In the genomic region with DNA sequence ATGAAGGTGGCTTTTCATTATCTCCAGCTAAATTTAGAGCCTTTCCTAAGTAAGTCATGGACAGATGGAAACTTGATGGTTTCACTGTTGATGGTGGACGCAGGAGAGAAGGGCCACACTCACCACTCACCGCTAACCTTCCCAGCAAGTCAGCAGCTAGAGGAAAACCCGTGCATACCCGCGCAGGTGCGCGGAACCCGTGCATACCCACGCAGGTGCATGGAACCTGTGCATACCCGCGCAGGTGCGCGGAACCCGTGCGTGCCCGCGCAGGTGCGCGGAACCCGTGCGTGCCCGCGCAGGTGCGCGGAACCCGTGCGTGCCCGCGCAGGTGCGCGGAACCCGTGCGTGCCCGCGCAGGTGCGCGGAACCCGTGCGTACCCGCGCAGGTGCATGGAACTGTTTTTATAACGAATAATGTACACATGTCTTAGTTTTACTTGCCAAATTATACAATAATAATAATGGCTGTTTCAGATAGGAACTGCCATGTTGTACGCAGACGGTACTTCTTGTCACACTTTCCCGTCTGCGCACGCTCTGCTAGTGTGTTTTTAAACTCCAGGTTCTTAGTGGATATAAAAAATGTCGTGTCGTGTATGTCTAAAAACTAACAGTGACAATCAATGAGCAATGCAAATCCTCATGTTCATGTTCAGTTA, we compare ENCODE assay signal across 7 mouse cellular contexts.
DNase-seq lines count a peak whose midpoint lies in the region; ATAC-seq and TF ChIP-seq lines count a peak whose summit lies in the region.

No protein-coding gene starts in this region.

- no peaks in the 10 kb centered on the region for H3K9me3 ChIP-seq in hindbrain, postnatal 0 days (ENCODE audit: low read length)

- TF ChIP-seq POLR2A in spleen, adult 2 months (IDR thresholded peaks at IDR 0.05; ENCODE audit: low read depth, low read length), result no peak

- no peak for DNase-seq in spleen, adult 2 months (ENCODE audit: low read depth in 1 of 2, low spot score in 2 of 2)
- no peak for DNase-seq in spleen, postnatal 10 days (ENCODE audit: low spot score in 2 of 2)
- DNase-seq in cerebellum, postnatal 10 days, result peak; percentile 46 to 51
- peak; percentile 56 for DNase-seq in hindbrain, postnatal 0 days (ENCODE audit: low spot score)
- no peak for DNase-seq in embryo, embryonic 10.5 days (ENCODE audit: low spot score)
- DNase-seq in right cerebral cortex, postnatal 36 days (ENCODE audit: low spot score in 2 of 2), result no peak

- H3K4me3 ChIP-seq in spleen, adult 2 months (ENCODE audit: extremely low read depth, insufficient read depth, insufficient read length), result peak overlapping the region; percentile 55
- peak overlapping the region; percentile 45 for H3K4me3 ChIP-seq in hindbrain, postnatal 0 days (ENCODE audit: low read length)

- no peak overlapping the region for H3K27ac ChIP-seq in spleen, adult 2 months (ENCODE audit: insufficient read depth, low read length)
- H3K27ac ChIP-seq in hindbrain, postnatal 0 days, result peak overlapping the region; percentile 76

- H3K4me1 ChIP-seq in spleen, adult 2 months (ENCODE audit: control insufficient read depth, insufficient read depth, insufficient read length), result peaks cover 2% of the 10 kb centered on the region; the same call in 1 of the 2 replicates
- no peaks in the 10 kb centered on the region for H3K4me1 ChIP-seq in hindbrain, postnatal 0 days (ENCODE audit: insufficient read depth, low read length)

- ATAC-seq in hindbrain, postnatal 0 days, result peak; percentile 22; the same call in 1 of the 2 replicates
- ATAC-seq in megakaryocyte, adult 5-6 weeks (ENCODE audit: poor library complexity, severe bottlenecking), result peak; percentile 12; the same call in 1 of the 2 replicates

- 1% methylated on average over 49 of the region's 49 CpGs for WGBS in spleen, adult 2 months
- WGBS in hindbrain, postnatal 0 days, result 1% methylated on average over 49 of the region's 49 CpGs

- TF ChIP-seq CTCF in spleen, adult 2 months (IDR thresholded peaks at IDR 0.05; ENCODE audit: extremely low read depth, insufficient read depth, insufficient read length, insufficient replicate concordance), result no peak
- TF ChIP-seq CTCF in hindbrain, postnatal 0 days (IDR thresholded peaks at IDR 0.05; ENCODE audit: low read depth), result no peak

- H3K36me3 ChIP-seq in spleen, adult 2 months (ENCODE audit: control insufficient read depth, insufficient read depth, low read length), result no peaks in the 10 kb centered on the region
- H3K36me3 ChIP-seq in hindbrain, postnatal 0 days (ENCODE audit: insufficient read depth, low read length), result peaks cover under 1% of the 10 kb centered on the region; the same call in 1 of the 2 replicates

- H3K27me3 ChIP-seq in spleen, adult 2 months (ENCODE audit: control insufficient read depth, insufficient read depth, low read length), result no peaks in the 10 kb centered on the region
- H3K27me3 ChIP-seq in hindbrain, postnatal 0 days (ENCODE audit: insufficient read depth, low read length), result no peaks in the 10 kb centered on the region

- H3K9ac ChIP-seq in hindbrain, postnatal 0 days (replicated peaks; ENCODE audit: low read length), result peak overlapping the region; percentile 51

- H3K4me2 ChIP-seq in hindbrain, postnatal 0 days (ENCODE audit: low read depth, low read length), result peak overlapping the region; percentile 91

Comparison
In these comparisons a context has a peak if more than half of its experiments do, and no peak if none do; other contexts are left out.
1. DNase-seq: peak in cerebellum, postnatal 10 days (2 of 2) and hindbrain, postnatal 0 days (single experiment); none in spleen, adult 2 months (0 of 2), spleen, postnatal 10 days (0 of 2), embryo, embryonic 10.5 days (single experiment) and right cerebral cortex, postnatal 36 days (0 of 2).